Mouse (Mus musculus) liver, embryonic 12.5 days (tissue): Measurements from ENCODE around the gene Mettl1. TPM values are rescaled to one million over a fixed set of nuclear protein-coding genes. Genes with fewer than 3 reads are reported as not detected.
A peak's percentile ranks its signal among the peaks of the same experiment; 100 is the strongest.

Experiments used
- ATAC-seq: fragments of 200-750 bp; cut with Nextera tagmentation; 2 replicates; pipeline ENCODE4 v1.8.0; 2017; ENCODE audit warnings: moderate number of reproducible peaks, mild to moderate bottlenecking, moderate library complexity
- H3K27ac ChIP-seq: fragments of 300-500 bp; sonication (generic); 2 replicates; pipeline ENCODE4 v1.5.1; 2016; ENCODE audit warnings: mild to moderate bottlenecking
- H3K27me3 ChIP-seq: fragments of 300-500 bp; sonication (generic); replicated peaks from 2 replicates; pipeline ENCODE4 v1.6.1; 2016; ENCODE audit warnings: mild to moderate bottlenecking, moderate library complexity
- H3K36me3 ChIP-seq: fragments of 300-500 bp; sonication (generic); 2 replicates; pipeline ENCODE4 v1.6.1; 2016; ENCODE audit warnings: mild to moderate bottlenecking, moderate library complexity
- H3K4me1 ChIP-seq: fragments of 300-500 bp; sonication (generic); 2 replicates; pipeline ENCODE4 v1.6.1; 2016
- H3K4me2 ChIP-seq: fragments of 300-500 bp; sonication (generic); 2 replicates; pipeline ENCODE4 v1.6.1; 2016; ENCODE audit warnings: mild to moderate bottlenecking, moderate library complexity
- H3K4me3 ChIP-seq: fragments of 300-500 bp; sonication (generic); 2 replicates; pipeline ENCODE4 v1.5.1; 2016; ENCODE audit warnings: mild to moderate bottlenecking, moderate library complexity
- H3K9ac ChIP-seq: fragments of 300-500 bp; sonication (generic); 2 replicates; pipeline ENCODE4 v1.6.1; 2016; ENCODE audit warnings: mild to moderate bottlenecking, moderate library complexity
- H3K9me3 ChIP-seq: fragments of 300-500 bp; sonication (generic); replicated peaks from 2 replicates; pipeline ENCODE4 v1.6.1; 2016; ENCODE audit warnings: mild to moderate bottlenecking, moderate library complexity
- whole genome bisulfite sequencing: fragments of 180-500 bp; shearing (Covaris S2); methylation state at CpG from one replicate; pipeline ENCODE4 v1.1.7; 2016; ENCODE audit not compliant: insufficient replicate concordance; 5-methylcytosine and 5-hydroxymethylcytosine counted together
- polyA plus RNA-seq: library from polyadenylated mRNA; unstranded; fragments of >200 nt; fragmentation: Nextera tagmentation; extraction: Ambion mirVana; gene quantifications from 2 replicates; pipeline ENCODE4 v1.2.1, GENCODE M21; 2016

The Mettl1 gene
- polyA plus RNA-seq, 1 experiment from 2014 or later: 33.6 TPM

- H3K27ac ChIP-seq: no peak overlapping the region
- ATAC-seq: no peak
These were observed 40.9 kb downstream of the Mettl1 start for GRCm38 (mm10) chr10:127081996-127082620.

DNA sequence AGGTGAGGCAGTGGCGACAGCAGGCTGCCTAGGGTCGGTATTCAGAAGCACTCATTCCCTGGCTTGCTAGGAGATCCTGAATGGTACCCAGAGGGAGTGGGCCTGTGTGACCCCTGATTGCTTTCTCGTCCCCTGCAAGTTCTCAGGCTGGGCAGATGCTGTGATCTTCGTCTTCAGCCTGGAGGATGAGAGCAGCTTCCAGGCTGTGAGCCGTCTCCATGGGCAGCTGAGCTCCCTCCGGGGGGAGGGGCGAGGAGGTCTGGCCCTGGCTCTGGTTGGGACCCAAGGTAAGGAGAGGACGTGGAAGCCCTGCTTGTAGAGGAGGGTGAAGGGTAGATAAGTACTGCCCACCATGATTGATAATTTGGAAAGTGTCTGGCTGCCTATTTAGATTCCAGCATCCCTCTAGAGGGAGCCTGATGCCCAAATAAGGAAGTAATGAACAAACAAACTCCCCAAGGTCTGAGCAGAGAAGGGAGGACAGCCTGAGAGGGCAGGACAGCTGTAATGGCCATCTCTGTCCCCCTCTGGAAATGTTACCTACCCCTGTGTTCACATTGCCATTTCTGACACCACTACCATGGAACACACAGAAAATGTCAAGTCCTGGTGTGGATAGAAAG lies 42.2 kb downstream of the Mettl1 start:
- no peaks in the 10 kb centered on the region for H3K36me3 ChIP-seq
- 57% methylated on average over 8 of the region's 8 CpGs for WGBS
- H3K9ac ChIP-seq: no peak overlapping the region
- no peak for ATAC-seq
- peaks cover 60% of the 10 kb centered on the region for H3K27me3 ChIP-seq
- peaks cover 41% of the 10 kb centered on the region for H3K4me1 ChIP-seq
- H3K4me2 ChIP-seq: no peak overlapping the region
- H3K9me3 ChIP-seq: no peaks in the 10 kb centered on the region
- H3K4me3 ChIP-seq: no peak overlapping the region
- no peak overlapping the region for H3K27ac ChIP-seq

More at GRCm38 (mm10) chr10:127081996-127082620, 40.9 kb downstream of the Mettl1 start:
- Histone ChIP-seq H3K36me3 (no peaks in the 10 kb centered on the region), H3K27me3 (peaks cover 67% of the 10 kb centered on the region), H3K4me1 (peaks cover 53% of the 10 kb centered on the region), H3K9ac (no peak overlapping the region), H3K4me3 (no peak overlapping the region), H3K4me2 (peak overlapping the region; percentile 60; the same call in 1 of the 2 replicates), H3K9me3 (no peaks in the 10 kb centered on the region)
- WGBS: 61% methylated on average over 8 of the region's 8 CpGs

DNA sequence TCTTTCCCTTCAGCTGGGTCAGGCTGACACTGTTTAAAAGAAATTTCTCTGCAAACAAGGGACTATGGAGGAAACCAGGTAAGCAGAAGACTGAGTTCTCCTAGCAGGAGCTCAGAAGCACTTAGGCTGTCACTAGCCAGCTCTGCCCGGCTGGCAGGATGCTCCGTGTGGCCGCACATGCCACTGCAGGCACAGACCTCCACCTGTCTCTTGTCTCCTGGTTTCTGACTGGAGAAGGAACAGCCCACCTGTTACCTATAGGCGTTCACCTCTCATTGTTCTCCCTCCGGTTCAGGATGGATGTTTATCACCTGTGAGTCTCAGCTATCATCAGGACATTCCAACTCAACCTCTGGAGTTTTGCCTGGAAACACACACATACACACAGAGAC lies 42.7 kb downstream of the Mettl1 start:
- Histone ChIP-seq H3K27ac (no peak overlapping the region), H3K4me1 (peaks cover 36% of the 10 kb centered on the region), H3K9me3 (no peaks in the 10 kb centered on the region), H3K4me3 (no peak overlapping the region), H3K36me3 (no peaks in the 10 kb centered on the region), H3K27me3 (peaks cover 56% of the 10 kb centered on the region), H3K4me2 (no peak overlapping the region), H3K9ac (no peak overlapping the region)
- 64% methylated on average over 5 of the region's 5 CpGs for WGBS
- no peak for ATAC-seq

DNA sequence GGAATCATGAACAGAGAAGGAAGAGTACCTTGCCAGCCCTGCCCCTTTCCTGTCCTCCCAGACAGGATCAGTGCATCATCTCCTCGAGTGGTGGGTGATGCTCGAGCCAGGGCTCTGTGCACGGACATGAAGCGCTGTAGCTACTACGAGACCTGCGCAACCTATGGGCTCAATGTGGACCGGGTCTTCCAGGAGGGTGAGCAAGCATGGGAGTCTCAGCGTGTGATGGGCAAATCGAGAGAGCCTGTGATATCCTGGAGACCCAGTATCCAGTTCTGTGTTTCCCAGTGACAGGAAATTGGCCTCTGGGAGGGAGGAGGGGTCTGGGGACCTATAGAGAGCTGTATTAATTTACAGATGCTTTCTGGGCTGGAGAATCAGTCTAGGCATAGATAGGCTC lies 43.8 kb downstream of the Mettl1 start:
- Histone ChIP-seq H3K9ac (no peak overlapping the region), H3K9me3 (no peaks in the 10 kb centered on the region), H3K4me2 (no peak overlapping the region), H3K4me3 (no peak overlapping the region), H3K27me3 (peaks cover 56% of the 10 kb centered on the region), H3K27ac (no peak overlapping the region), H3K4me1 (peaks cover 25% of the 10 kb centered on the region), H3K36me3 (no peaks in the 10 kb centered on the region)
- ATAC-seq: no peak
- WGBS: 73% methylated on average over 9 of the region's 9 CpGs

DNA sequence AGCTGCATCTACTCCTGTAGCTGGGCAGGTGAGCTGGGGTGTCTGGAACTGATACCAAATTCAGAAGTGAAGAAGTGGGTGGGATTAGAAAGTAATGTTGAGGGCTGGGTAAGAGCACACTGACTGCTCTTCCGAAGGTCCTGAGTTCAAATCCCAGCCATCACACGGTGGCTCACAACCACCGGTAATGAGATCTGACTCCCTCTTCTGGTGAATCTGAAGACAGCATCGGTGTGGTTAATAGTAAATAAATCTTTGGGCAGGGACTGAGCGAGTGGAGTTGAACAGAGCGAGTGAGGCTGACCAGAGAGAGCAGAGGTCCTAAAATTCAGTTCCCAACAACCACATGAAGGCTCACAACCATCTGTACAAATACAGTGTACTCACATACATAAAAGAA lies 44.4 kb downstream of the Mettl1 start:
- H3K4me3 ChIP-seq: no peak overlapping the region
- ATAC-seq: no peak
- H3K27ac ChIP-seq: no peak overlapping the region
- H3K27me3 ChIP-seq: peaks cover 56% of the 10 kb centered on the region
- no peaks in the 10 kb centered on the region for H3K9me3 ChIP-seq
- no peaks in the 10 kb centered on the region for H3K36me3 ChIP-seq
- peaks cover 21% of the 10 kb centered on the region for H3K4me1 ChIP-seq
- WGBS: 67% methylated on average over 6 of the region's 6 CpGs
- no peak overlapping the region for H3K9ac ChIP-seq
- H3K4me2 ChIP-seq: no peak overlapping the region

DNA sequence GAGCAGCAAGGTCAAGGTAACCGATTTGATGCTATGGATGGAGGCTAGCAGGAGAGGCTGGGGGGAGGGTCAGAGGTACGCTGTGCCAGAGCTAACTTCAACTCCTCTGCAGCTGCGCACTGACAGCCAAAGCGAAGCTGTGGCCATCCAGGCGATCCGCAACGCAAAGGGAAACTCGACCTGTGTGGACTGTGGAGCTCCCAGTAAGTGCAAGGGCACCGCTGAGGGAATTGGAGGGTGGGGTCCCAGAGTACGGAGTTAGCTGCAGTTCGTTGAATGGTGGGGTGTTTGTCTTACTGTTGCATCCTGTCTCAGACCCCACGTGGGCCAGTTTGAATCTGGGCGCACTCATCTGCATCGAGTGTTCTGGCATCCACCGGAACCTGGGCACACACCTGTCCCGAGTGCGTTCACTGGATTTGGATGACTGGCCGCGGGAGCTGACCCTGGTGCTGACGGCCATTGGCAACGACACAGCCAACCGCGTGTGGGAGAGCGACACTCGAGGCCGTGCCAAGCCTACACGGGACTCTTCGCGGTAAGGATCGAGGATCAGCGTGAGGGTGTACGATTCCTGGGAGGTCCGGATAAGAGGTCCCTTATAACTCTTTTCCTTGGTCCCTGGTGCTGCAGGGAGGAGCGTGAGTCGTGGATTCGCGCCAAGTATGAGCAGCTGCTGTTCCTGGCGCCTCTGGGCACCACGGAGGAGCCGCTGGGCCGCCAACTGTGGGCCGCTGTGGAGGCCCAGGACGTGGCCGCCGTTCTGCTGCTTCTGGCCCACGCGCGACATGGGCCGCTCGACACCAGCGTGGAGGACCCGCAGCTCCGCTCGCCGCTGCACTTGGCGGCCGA lies 49.6 kb downstream of the Mettl1 start:
- Histone ChIP-seq H3K9ac (no peak overlapping the region), H3K27ac (no peak overlapping the region), H3K4me3 (0 out of 2 replicates have a peak overlapping the region, but pooled peaks have one; percentile 16), H3K9me3 (no peaks in the 10 kb centered on the region), H3K27me3 (peaks cover 44% of the 10 kb centered on the region), H3K4me1 (peaks cover 23% of the 10 kb centered on the region), H3K4me2 (peak overlapping the region; percentile 51), H3K36me3 (peaks cover 8% of the 10 kb centered on the region)
- WGBS: 40% methylated on average over 57 of the region's 57 CpGs
- no peak for ATAC-seq

DNA sequence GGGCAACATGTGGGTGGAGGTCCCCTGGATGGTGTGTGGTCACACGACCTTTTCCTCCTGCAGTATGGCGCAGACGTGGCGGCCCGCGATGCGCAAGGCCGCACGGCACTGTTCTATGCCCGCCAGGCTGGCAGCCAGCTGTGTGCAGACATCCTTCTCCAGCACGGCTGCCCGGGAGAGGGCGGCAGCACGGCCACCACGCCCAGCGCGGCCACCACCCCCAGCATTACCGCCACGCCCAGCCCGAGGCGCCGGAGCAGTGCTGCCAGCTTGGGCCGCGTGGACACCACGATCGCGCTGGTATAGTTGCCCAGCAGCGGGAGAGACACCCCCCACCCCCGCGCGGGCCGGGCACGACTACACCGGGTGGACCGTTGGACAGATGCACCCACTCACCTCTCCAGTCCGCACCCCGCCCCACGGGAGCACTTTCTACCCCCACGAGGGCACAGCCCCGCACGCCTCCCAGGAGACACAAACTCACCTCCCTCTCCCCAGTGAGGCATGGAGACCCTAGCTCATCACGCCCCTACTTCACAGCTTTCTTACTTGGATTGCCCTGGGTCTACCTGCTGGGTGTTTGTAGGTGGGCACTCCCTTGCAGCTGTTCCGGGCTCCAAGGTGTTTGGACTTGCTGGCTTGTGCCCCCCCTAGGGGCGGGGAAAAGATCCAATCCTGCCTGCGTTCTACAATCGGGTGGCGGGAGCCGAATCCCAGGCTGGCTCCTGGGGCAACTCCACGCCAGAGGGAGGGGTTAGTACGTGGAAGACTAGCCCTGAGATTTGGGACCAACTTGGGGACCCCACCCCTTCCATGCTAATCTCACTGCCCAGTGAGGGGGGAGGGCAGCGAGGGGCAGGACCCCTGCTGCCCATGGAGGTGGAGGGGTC lies 50.5 kb downstream of the Mettl1 start:
- H3K4me2 ChIP-seq: peak overlapping the region; percentile 51
- H3K9ac ChIP-seq: no peak overlapping the region
- 31% methylated on average over 50 of the region's 51 CpGs for WGBS
- peaks cover 18% of the 10 kb centered on the region for H3K36me3 ChIP-seq
- no peak overlapping the region for H3K27ac ChIP-seq
- peak; percentile 56 for ATAC-seq
- peak overlapping the region; percentile 16; the same call in 1 of the 2 replicates for H3K4me3 ChIP-seq
- H3K4me1 ChIP-seq: peaks cover 23% of the 10 kb centered on the region
- peaks cover 44% of the 10 kb centered on the region for H3K27me3 ChIP-seq
- H3K9me3 ChIP-seq: no peaks in the 10 kb centered on the region

- H3K9me3 ChIP-seq: no peaks in the 10 kb centered on the region
- no peak overlapping the region for H3K9ac ChIP-seq
- WGBS: 31% methylated on average over 4 of the region's 4 CpGs
- peaks cover 28% of the 10 kb centered on the region for H3K36me3 ChIP-seq
- no peak for ATAC-seq
- no peak overlapping the region for H3K4me2 ChIP-seq
- H3K4me1 ChIP-seq: peaks cover 23% of the 10 kb centered on the region
- H3K27me3 ChIP-seq: peaks cover 44% of the 10 kb centered on the region
- H3K27ac ChIP-seq: no peak overlapping the region
- H3K4me3 ChIP-seq: no peak overlapping the region
These were observed 51.5 kb downstream of the Mettl1 start for GRCm38 (mm10) chr10:127092742-127093141.

DNA sequence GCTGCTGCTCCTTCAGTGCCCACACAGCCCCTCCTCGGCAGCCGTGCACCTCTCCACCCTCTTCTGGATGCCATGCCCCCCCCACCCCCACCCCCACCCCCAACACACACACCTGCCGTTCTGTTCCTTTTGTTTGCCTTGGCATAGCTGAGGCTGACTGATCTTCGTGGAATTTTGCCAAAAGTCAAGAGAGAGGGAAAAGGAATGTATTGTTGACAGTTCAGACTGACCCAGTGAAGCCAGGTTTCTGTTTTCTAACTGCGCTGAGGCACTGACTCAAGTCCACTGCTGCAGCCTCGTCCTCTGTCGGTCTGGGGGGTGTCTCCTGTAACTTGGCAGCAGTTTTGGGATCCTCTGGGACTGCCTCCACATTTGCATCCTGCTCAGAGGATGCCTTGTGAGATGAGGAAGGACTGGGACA lies 53.2 kb downstream of the Mettl1 start:
- Histone ChIP-seq H3K36me3 (peaks cover 44% of the 10 kb centered on the region), H3K4me1 (peaks cover 29% of the 10 kb centered on the region), H3K9ac (no peak overlapping the region), H3K27ac (no peak overlapping the region), H3K27me3 (peaks cover 34% of the 10 kb centered on the region), H3K4me2 (no peak overlapping the region), H3K9me3 (no peaks in the 10 kb centered on the region), H3K4me3 (no peak overlapping the region)
- ATAC-seq: no peak
- 56% methylated on average over 7 of the region's 7 CpGs for WGBS
